Mouse (Mus musculus) ES-Bruce4 (cell line): ENCODE results near the gene Phf2.

ENCODE experiments used
- CTCF ChIP-seq: IDR thresholded peaks from one replicate; pipeline ENCODE4 v1.8.1; 2011; ENCODE audit warnings: low read depth, low read length
- POLR2A ChIP-seq: IDR thresholded peaks from one replicate; pipeline ENCODE4 v1.8.1; 2011; ENCODE audit warnings: low read length; ENCODE audit not compliant: insufficient read depth

- TF ChIP-seq CTCF = no peak
- TF ChIP-seq POLR2A = no peak
Measured at GRCm38 (mm10) chr13:48858054-48858453, 12.9 kb downstream of the Phf2 start.
